11 mouse cellular contexts compared by ENCODE assay signal in genomic region chr14:48751751-48752578, GRCm38 (mm10).
A peak's percentile ranks its signal among the peaks of the same experiment; 100 is the strongest.
DNase-seq lines count a peak whose midpoint lies in the region; ATAC-seq lines count a peak whose summit lies in the region.
"Had no signal": no experiment of that assay in that cellular context is flagged by ENCODE, and none has a peak within 500 bp of the region (broad histone marks: within the 10 kb centered on the region; RNA-seq: fewer than 3 reads in every experiment).

No protein-coding gene starts in this region.

- WGBS in heart, embryonic 12.5 days, result 11% methylated on average over 18 of the region's 18 CpGs
- 15% methylated on average over 18 of the region's 18 CpGs for WGBS in embryonic facial prominence, embryonic 14.5 days
- WGBS in intestine, embryonic 16.5 days, result 14% methylated on average over 18 of the region's 18 CpGs
- WGBS in neural tube, embryonic 12.5 days, result 12% methylated on average over 18 of the region's 18 CpGs

- H3K4me3 ChIP-seq in heart, embryonic 12.5 days, result peak overlapping the region; percentile 38
- peak overlapping the region; percentile 18 for H3K4me3 ChIP-seq in embryonic facial prominence, embryonic 14.5 days (ENCODE audit: low read depth, low read length)
- no peak overlapping the region for H3K4me3 ChIP-seq in intestine, embryonic 16.5 days (ENCODE audit: low read length)
- no peak overlapping the region for H3K4me3 ChIP-seq in neural tube, embryonic 12.5 days

- 0 out of 2 replicates have a peak, but pooled peaks cover under 1% of the 10 kb centered on the region for H3K9me3 ChIP-seq in heart, embryonic 12.5 days (replicated peaks)
- no peaks in the 10 kb centered on the region for H3K9me3 ChIP-seq in embryonic facial prominence, embryonic 14.5 days (ENCODE audit: control insufficient read depth, low read length)
- H3K9me3 ChIP-seq in intestine, embryonic 16.5 days (ENCODE audit: control insufficient read depth, low read length), result no peaks in the 10 kb centered on the region
- no peaks in the 10 kb centered on the region for H3K9me3 ChIP-seq in neural tube, embryonic 12.5 days

- ATAC-seq in heart, embryonic 12.5 days (ENCODE audit: insufficient number of reproducible peaks, low FRiP score), result no peak
- no peak for ATAC-seq in embryonic facial prominence, embryonic 14.5 days (ENCODE audit: low read depth)
- no peak for ATAC-seq in intestine, embryonic 16.5 days
- no peak for ATAC-seq in neural tube, embryonic 12.5 days (ENCODE audit: low FRiP score, low read depth)

- peaks cover 5% of the 10 kb centered on the region; the same call in 1 of the 2 replicates for H3K4me1 ChIP-seq in heart, embryonic 12.5 days (replicated peaks)
- H3K4me1 ChIP-seq in embryonic facial prominence, embryonic 14.5 days (ENCODE audit: control insufficient read depth, insufficient read depth, low read length), result no peaks in the 10 kb centered on the region
- peaks cover 3% of the 10 kb centered on the region; the same call in 1 of the 2 replicates for H3K4me1 ChIP-seq in intestine, embryonic 16.5 days (ENCODE audit: control insufficient read depth, insufficient read depth, low read length)
- peaks cover 20% of the 10 kb centered on the region for H3K4me1 ChIP-seq in neural tube, embryonic 12.5 days

- DNase-seq in heart, adult 8-10 months (ENCODE audit: low spot score), result no peak
- DNase-seq in embryonic facial prominence, embryonic 14.5 days (ENCODE audit: low spot score), result no peak
- no peak for DNase-seq in layer of hippocampus, postnatal 14 days (ENCODE audit: low spot score in 2 of 2)
- no peak for DNase-seq in urinary bladder, postnatal 4 days (ENCODE audit: low spot score in 2 of 2)
- DNase-seq in urinary bladder, adult 18-20 months (ENCODE audit: low spot score in 2 of 2), result no peak
- DNase-seq: gastrocnemius, postnatal 25 days; lung, adult 18-20 months; spleen, adult 18-20 months had no signal

- no peak overlapping the region for H3K27ac ChIP-seq in heart, embryonic 12.5 days (ENCODE audit: poor library complexity, severe bottlenecking)
- H3K27ac ChIP-seq in embryonic facial prominence, embryonic 14.5 days (replicated peaks; ENCODE audit: low read depth, low read length), result no peak overlapping the region
- H3K27ac ChIP-seq in intestine, embryonic 16.5 days (ENCODE audit: low read length), result no peak overlapping the region
- H3K27ac ChIP-seq in neural tube, embryonic 12.5 days, result no peak overlapping the region

- peak overlapping the region; percentile 65 for H3K4me2 ChIP-seq in heart, embryonic 12.5 days
- peak overlapping the region; percentile 45 for H3K4me2 ChIP-seq in embryonic facial prominence, embryonic 14.5 days (ENCODE audit: low read depth, low read length)
- 0 out of 2 replicates have a peak overlapping the region, but pooled peaks have one; percentile 15 for H3K4me2 ChIP-seq in intestine, embryonic 16.5 days (ENCODE audit: low read depth, low read length)
- H3K4me2 ChIP-seq in neural tube, embryonic 12.5 days (replicated peaks), result peak overlapping the region; percentile 43

- H3K36me3 ChIP-seq in heart, embryonic 12.5 days, result no peaks in the 10 kb centered on the region
- no peaks in the 10 kb centered on the region for H3K36me3 ChIP-seq in embryonic facial prominence, embryonic 14.5 days (ENCODE audit: control insufficient read depth, insufficient read depth, low read length)
- no peaks in the 10 kb centered on the region for H3K36me3 ChIP-seq in intestine, embryonic 16.5 days (ENCODE audit: control insufficient read depth, insufficient read depth, low read length)
- H3K36me3 ChIP-seq in neural tube, embryonic 12.5 days, result no peaks in the 10 kb centered on the region

- no peak overlapping the region for H3K9ac ChIP-seq in heart, embryonic 12.5 days
- H3K9ac ChIP-seq in embryonic facial prominence, embryonic 14.5 days (ENCODE audit: low read depth, low read length), result no peak overlapping the region
- H3K9ac ChIP-seq in intestine, embryonic 16.5 days (ENCODE audit: low read depth, low read length), result no peak overlapping the region
- H3K9ac ChIP-seq in neural tube, embryonic 12.5 days, result no peak overlapping the region

- H3K27me3 ChIP-seq in heart, embryonic 12.5 days (replicated peaks), result peaks cover 12% of the 10 kb centered on the region; the same call in 1 of the 2 replicates
- peaks cover 30% of the 10 kb centered on the region for H3K27me3 ChIP-seq in embryonic facial prominence, embryonic 14.5 days (replicated peaks; ENCODE audit: control insufficient read depth, insufficient read depth, low read length)
- peaks cover 9% of the 10 kb centered on the region for H3K27me3 ChIP-seq in intestine, embryonic 16.5 days (replicated peaks; ENCODE audit: control insufficient read depth, insufficient read depth, low read length)
- H3K27me3 ChIP-seq in neural tube, embryonic 12.5 days (replicated peaks), result peaks cover 12% of the 10 kb centered on the region

Comparison
In these comparisons a context has a peak if more than half of its experiments do, and no peak if none do; other contexts are left out.
1. H3K4me2 ChIP-seq: peak in every context shown above with its lines; median percentile 65 in heart, embryonic 12.5 days; 45 in embryonic facial prominence, embryonic 14.5 days; 43 in neural tube, embryonic 12.5 days; 15 in intestine, embryonic 16.5 days.
2. H3K4me3 ChIP-seq: peak in heart, embryonic 12.5 days (single experiment) and embryonic facial prominence, embryonic 14.5 days (single experiment); none in intestine, embryonic 16.5 days (single experiment) and neural tube, embryonic 12.5 days (single experiment).